Mouse (Mus musculus) forebrain, embryonic 11.5 days (tissue): Measurements from ENCODE around the gene Gm13277. TPM values are rescaled to one million over a fixed set of nuclear protein-coding genes. Genes with fewer than 3 reads are reported as not detected.
"Not testable (repeated sequence)": the region's sequence is repeated elsewhere in the genome, so short reads cannot be mapped to it uniquely, and the experiment has no call there.

Experiments
- ATAC-seq: fragments of 200-750 bp; cut with Nextera tagmentation; replicated peaks from 2 replicates; pipeline ENCODE4 v1.8.0; 2017; ENCODE audit warnings: moderate TSS enrichment; ENCODE audit not compliant: low FRiP score
- DNase-seq: peaks from one replicate; pipeline ENCODE4 v3.0.0-alpha.2; 2017; ENCODE audit warnings: low spot score
- H3K27ac ChIP-seq: fragments of 300-500 bp; sonication (generic); 2 replicates; pipeline ENCODE4 v1.5.1; 2014; ENCODE audit warnings: low read depth, low read length
- H3K27me3 ChIP-seq: fragments of 300-500 bp; sonication (generic); 2 replicates; pipeline ENCODE4 v1.6.1; 2014; ENCODE audit warnings: mild to moderate bottlenecking, low read length, mixed read lengths; ENCODE audit not compliant: control insufficient read depth, insufficient read depth
- H3K36me3 ChIP-seq: fragments of 300-500 bp; sonication (generic); 2 replicates; pipeline ENCODE4 v1.6.1; 2014; ENCODE audit warnings: mild to moderate bottlenecking, low read length, moderate library complexity, mixed read lengths; ENCODE audit not compliant: control insufficient read depth, insufficient read depth
- H3K4me1 ChIP-seq: fragments of 300-500 bp; sonication (generic); replicated peaks from 2 replicates; pipeline ENCODE4 v1.6.1; 2014; ENCODE audit warnings: low read length, mixed read lengths; ENCODE audit not compliant: control insufficient read depth, insufficient read depth
- H3K4me2 ChIP-seq: fragments of 300-500 bp; sonication (generic); 2 replicates; pipeline ENCODE4 v1.6.1; 2014; ENCODE audit warnings: low read depth, mild to moderate bottlenecking, low read length, moderate library complexity, mixed read lengths; ENCODE audit not compliant: severe bottlenecking
- H3K4me3 ChIP-seq: fragments of 300-500 bp; sonication (generic); 2 replicates; pipeline ENCODE4 v1.5.1; 2014; ENCODE audit warnings: low read depth, low read length
- H3K9ac ChIP-seq: fragments of 300-500 bp; sonication (generic); 2 replicates; pipeline ENCODE4 v1.6.1; 2014; ENCODE audit warnings: low read length
- H3K9me3 ChIP-seq: fragments of 300-500 bp; sonication (generic); 2 replicates; pipeline ENCODE4 v1.6.1; 2016; ENCODE audit warnings: low read length, mixed read lengths; ENCODE audit not compliant: control insufficient read depth
- WGBS: fragments of 180-500 bp; shearing (Covaris S2); extraction: QIAGEN DNeasy Blood & Tissue Kit; methylation state at CpG from one replicate; pipeline ENCODE4 v1.1.7; 2014; 5-methylcytosine and 5-hydroxymethylcytosine counted together
- polyA plus RNA-seq: library from polyadenylated mRNA; unstranded; fragments of >200 nt; fragmentation: Nextera tagmentation; extraction: Ambion mirVana; gene quantifications from 2 replicates; pipeline ENCODE4 v1.2.1, GENCODE M21; 2014

Gene Gm13277
- polyA plus RNA-seq, 1 experiment from 2014 or later: not detected

DNA sequence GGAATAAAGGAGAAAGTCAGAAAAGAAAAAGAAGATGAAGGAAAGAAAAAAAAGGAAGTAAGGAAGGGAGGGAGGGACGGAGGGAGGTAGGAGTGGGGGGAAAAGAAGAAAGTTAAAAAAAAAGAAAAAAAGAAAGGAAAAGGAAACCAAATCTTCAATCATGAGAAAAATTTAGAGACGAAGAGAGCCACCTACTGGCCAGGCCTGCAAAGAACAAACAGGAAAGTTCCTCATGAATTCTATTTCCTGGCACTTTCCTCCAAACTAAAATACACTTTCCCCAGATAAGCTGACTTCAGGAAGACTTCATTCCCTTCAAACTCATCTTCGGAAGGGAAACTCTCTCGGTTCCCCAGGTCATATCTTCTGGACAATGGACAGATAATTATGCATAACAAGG lies 42.1 kb downstream of the Gm13277 start:
- Histone ChIP-seq H3K27ac (no peak overlapping the region), H3K4me2 (no peak overlapping the region), H3K4me3 (no peak overlapping the region), H3K9ac (no peak overlapping the region), H3K4me1 (no peaks in the 10 kb centered on the region), H3K36me3 (no peaks in the 10 kb centered on the region), H3K9me3 (no peaks in the 10 kb centered on the region), H3K27me3 (no peaks in the 10 kb centered on the region)
- 31% methylated on average over 4 of the region's 4 CpGs for WGBS
- ATAC-seq (no peak), DNase-seq (no peak)

DNA sequence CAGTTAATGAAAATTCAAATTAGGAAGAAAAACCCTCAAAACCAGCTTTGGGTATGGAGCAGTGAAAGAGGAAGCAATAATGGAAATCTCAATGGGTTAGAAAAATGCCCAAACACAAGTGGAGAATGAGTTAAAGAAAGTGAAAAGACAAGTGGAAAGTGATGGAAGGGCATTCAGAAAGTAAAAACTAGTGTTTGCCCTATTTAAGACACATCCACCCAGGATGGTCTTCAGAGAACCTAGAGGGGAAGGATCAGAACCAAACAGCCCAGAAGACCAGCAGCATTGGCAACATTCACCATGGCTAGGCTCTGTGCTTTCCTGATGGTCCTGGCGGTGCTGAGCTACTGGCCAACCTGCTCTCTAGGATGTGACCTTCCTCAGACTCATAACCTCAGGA lies 46.8 kb downstream of the Gm13277 start, which contains the start of gene Ifna5:
TSS of gene Ifna5 (plus strand) at position 301 of the 400 bp plus-strand sequence.
- not testable (repeated sequence) for DNase-seq, H3K4me2 ChIP-seq, H3K36me3 ChIP-seq, H3K27me3 ChIP-seq, ATAC-seq, H3K4me3 ChIP-seq, H3K9me3 ChIP-seq, H3K27ac ChIP-seq, H3K9ac ChIP-seq, H3K4me1 ChIP-seq
- WGBS: 89% methylated on average over 1 of the region's 1 CpGs

Other genes starting within 250 kb of the Gm13277 start
- gene Ifna15, start 230.4 kb upstream of the Gm13277 start, polyA plus RNA-seq: not detected in 2 replicates
- gene Ifna14, start 216.8 kb upstream of the Gm13277 start, polyA plus RNA-seq: not detected in 2 replicates
- not detected in 2 replicates for gene Ifna9, start 196.2 kb upstream of the Gm13277 start, polyA plus RNA-seq
- not detected in 2 replicates for gene Ifna12, start 185.3 kb upstream of the Gm13277 start, polyA plus RNA-seq
- gene C87499, start 154.2 kb upstream of the Gm13277 start, polyA plus RNA-seq: not detected in 2 replicates
- gene Ifna13, start 144.2 kb upstream of the Gm13277 start, polyA plus RNA-seq: not detected in 2 replicates
- gene Ifna16, start 111.7 kb upstream of the Gm13277 start, polyA plus RNA-seq: not detected in 2 replicates
- gene Ifna2, start 104.7 kb upstream of the Gm13277 start, polyA plus RNA-seq: not detected in 2 replicates
- gene Ifnab, start 97.3 kb upstream of the Gm13277 start, polyA plus RNA-seq: not detected in 2 replicates
- gene Gm26566, start 66.8 kb upstream of the Gm13277 start, polyA plus RNA-seq: 0.81 and 1.3 TPM in 2 replicates
- 136 and 144 TPM in 2 replicates for gene Klhl9, start 66.2 kb upstream of the Gm13277 start, polyA plus RNA-seq
- not detected in 2 replicates for gene Gm13271, start 33.8 kb upstream of the Gm13277 start, polyA plus RNA-seq
- gene Gm13283, start 28.5 kb upstream of the Gm13277 start, polyA plus RNA-seq: 0.19 TPM in 1 of 2 replicates, not detected in the other
- gene Gm13290, start 14.8 kb upstream of the Gm13277 start, polyA plus RNA-seq: 0.20 and 0.53 TPM in 2 replicates
- gene Gm13289, start 11.7 kb upstream of the Gm13277 start, polyA plus RNA-seq: not detected in 2 replicates
- not detected in 2 replicates for gene Gm13272, start 8.8 kb upstream of the Gm13277 start, polyA plus RNA-seq
- gene Ifnz, start 6.5 kb upstream of the Gm13277 start, polyA plus RNA-seq: not detected in 2 replicates
- gene Gm13276, start 2.9 kb upstream of the Gm13277 start, polyA plus RNA-seq: not detected in 2 replicates
- gene Gm13278, start 2.9 kb downstream of the Gm13277 start, polyA plus RNA-seq: not detected in 2 replicates
- gene Gm13275, start 5.9 kb downstream of the Gm13277 start, polyA plus RNA-seq: not detected in 2 replicates
- gene Gm13279, start 8.8 kb downstream of the Gm13277 start, polyA plus RNA-seq: not detected in 2 replicates
- 1.3 TPM in 1 of 2 replicates, not detected in the other for gene Gm13285, start 11.0 kb downstream of the Gm13277 start, polyA plus RNA-seq
- not detected in 2 replicates for gene Gm13287, start 14.6 kb downstream of the Gm13277 start, polyA plus RNA-seq
- not detected in 2 replicates for gene Gm13288, start 16.9 kb downstream of the Gm13277 start, polyA plus RNA-seq
- not detected in 2 replicates for gene Ifna7, start 27.6 kb downstream of the Gm13277 start, polyA plus RNA-seq
- not detected in 2 replicates for gene Ifna11, start 31.3 kb downstream of the Gm13277 start, polyA plus RNA-seq
- not detected in 2 replicates for gene Ifna6, start 38.8 kb downstream of the Gm13277 start, polyA plus RNA-seq
- gene Ifna5, start 46.9 kb downstream of the Gm13277 start, polyA plus RNA-seq: not detected in 2 replicates
- not detected in 2 replicates for gene Ifna4, start 53.2 kb downstream of the Gm13277 start, polyA plus RNA-seq
- not detected in 2 replicates for gene Ifna1, start 61.5 kb downstream of the Gm13277 start, polyA plus RNA-seq
- not detected in 2 replicates for gene Ifne, start 91.6 kb downstream of the Gm13277 start, polyA plus RNA-seq